Mouse (Mus musculus): Measurements from ENCODE around the gene Bicra.

- no peak for TF ChIP-seq CTCF (IDR thresholded peaks at IDR 0.05; ENCODE audit: low read depth, low read length)
- no peak for TF ChIP-seq POLR2A (IDR thresholded peaks at IDR 0.05; ENCODE audit: borderline replicate concordance, low read depth, low read length)
These were observed 87.0 kb downstream of the Bicra start for GRCm38 (mm10) chr7:15960691-15961090.
